Mouse (Mus musculus) adrenal gland, postnatal 36 days (tissue): ENCODE measurements around the gene Shisa8. TPM values are rescaled to one million over a fixed set of nuclear protein-coding genes. Genes with fewer than 3 reads are reported as not detected.

Experiments
- DNase-seq, 2 experiments: peaks; one replicate each; pipeline ENCODE4 v3.0.0; 2021; ENCODE audit warnings: mixed read lengths in 1 of 2
- total RNA-seq, 2 experiments: library from RNA; stranded (reverse); gene quantifications; 2 replicates each; pipeline ENCODE4 v1.2.3; 2021

Shisa8 gene
- total RNA-seq, 2 experiments from 2014 or later, result 0.46 to 0.73 TPM

- DNase-seq, result peak in 1 of 2 experiments; percentile 31
These were observed 11.3 kb upstream of the Shisa8 start, which contains the start of gene Tnfrsf13c for GRCm38 (mm10) chr15:82223657-82224601. Tnfrsf13c (minus strand) TSS chr15:82224369.

- no peak for DNase-seq
These were observed 10.6 kb upstream of the Shisa8 start for GRCm38 (mm10) chr15:82223251-82223650.

GRCm38 (mm10) chr15:82221104-82221860, 8.7 kb upstream of the Shisa8 start:
- no peak for DNase-seq

GRCm38 (mm10) chr15:82220003-82220675, 7.5 kb upstream of the Shisa8 start:
- DNase-seq, result no peak

DNA sequence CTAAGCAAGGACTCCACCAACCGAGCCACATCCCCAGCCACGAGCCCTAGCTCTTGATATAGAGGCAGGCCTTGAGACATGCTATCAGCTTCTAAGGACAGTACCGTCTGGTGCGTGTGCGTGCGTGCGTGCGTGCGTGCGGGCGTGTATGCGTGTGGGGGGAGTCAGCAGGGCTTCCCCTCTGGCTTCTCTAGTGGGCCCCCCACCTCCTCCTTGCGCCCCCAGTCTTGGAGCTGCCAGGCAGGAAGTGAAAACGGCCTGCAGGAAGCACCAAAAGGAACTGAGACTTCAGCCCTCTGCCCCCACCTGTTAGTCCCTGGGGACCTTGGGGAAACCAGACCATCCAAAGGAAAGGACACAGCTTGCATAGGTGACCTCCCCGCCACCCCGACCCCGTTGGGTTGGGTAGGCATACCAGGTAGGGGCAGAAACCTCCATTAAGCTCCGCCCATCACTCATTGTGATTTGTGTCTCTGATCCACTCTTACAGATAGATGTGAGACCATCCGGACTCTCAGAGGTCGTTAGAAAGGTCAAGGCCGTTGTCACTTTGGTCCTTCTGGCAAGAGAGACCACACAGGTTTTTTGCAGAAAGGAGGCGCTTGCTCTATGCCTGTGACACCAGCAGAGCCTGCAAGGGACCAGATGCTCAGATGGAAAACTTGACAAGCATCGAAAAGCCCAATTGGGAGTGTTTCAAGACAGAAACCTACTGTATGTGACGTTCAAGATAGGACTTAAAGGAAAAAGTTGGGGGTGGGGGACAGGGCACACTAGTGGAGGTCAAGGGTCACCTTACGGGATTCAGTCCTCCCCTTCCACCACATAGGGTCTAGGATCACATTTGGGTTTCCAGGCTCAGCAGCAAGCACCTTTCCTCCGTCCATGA, 6.4 kb upstream of the Shisa8 start:
- DNase-seq, result no peak

DNA sequence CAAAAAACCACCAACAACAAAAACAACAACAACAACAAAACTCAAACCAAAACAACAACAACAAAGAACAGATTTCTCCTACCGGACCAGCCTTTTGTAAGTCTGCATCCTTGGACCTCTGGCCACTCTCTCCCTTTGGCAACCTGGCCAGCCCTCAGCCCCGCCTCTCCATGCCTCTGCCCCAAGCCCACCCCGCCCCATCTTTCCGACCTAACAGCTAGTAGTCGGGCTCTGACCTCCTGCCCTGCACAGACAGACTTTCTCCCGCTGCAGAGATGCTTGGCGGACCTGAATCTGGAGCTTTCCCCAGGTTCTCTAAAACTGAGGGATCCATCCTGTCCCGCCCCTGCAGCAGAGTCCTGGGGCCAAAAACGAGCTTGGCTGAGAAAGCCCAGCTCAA, 5.4 kb upstream of the Shisa8 start:
- DNase-seq, result no peak

- DNase-seq, result no peak
These were observed 4.4 kb upstream of the Shisa8 start for GRCm38 (mm10) chr15:82217039-82217438.

DNA sequence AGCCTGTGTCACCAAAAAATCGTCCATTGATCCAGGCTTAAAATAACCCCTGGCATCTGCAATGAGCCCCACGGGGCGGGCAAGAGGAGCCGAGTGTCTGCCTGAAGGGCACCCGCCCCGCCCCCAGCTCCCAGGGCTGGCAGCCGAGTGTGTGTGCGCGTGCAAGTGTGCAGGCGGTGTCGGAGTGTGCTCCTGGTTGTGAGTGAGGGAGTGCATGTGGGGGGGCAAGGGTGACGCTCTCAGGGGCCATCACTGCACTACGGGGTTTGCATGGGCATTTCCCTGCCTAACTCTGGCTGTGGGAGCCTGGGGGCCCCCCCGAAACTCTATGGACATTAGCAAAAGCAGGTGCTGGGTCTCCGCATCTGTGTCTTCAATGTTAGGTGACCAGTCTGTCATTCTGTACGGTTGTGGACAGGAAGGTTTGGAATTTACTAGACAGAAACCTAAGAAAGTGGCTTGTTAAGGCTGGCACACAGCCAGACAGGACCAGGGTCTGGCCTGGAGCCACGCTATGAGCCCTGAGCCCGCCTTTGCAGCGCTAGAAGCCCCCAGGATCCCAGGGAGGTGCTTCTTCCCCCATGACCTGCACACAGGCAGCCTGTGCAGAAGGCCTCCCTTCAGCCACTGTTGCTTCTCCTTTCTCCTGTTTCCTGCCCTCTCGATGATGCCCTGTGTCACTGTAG, 3.7 kb upstream of the Shisa8 start:
- DNase-seq, result no peak

DNA sequence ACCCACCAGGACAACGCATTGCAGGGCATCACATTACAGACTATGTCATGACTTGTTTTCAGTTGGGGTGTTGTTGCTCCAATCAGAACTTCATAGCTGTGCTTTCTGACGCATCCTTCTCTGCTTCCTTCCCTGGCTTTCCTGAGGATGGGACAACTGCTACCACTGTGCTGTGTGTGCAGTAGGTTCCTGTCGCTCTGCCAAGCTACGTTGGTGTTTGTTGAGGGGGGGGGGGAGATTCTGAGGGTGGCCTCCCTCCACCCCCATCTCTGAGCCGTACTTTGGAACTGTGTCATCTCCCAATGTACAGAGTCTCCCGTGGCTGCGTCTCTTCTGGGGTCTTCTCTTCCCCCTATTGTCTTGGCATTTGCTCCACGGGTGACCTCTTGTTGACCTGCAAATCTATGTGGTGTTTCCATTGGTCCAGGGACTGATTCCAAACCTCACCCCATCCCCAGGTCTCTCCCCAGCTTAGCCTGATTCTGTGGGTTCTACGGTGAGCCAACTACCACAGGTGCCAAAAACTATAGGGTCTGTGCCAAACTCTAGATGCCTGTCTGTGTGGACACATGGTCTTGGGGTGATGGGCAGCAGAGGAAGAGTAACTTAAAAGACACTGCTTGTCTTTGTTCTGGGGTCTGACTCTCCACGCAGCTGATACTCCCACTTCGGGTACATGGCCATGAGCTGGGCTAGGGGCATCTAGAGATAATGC, 2.9 kb upstream of the Shisa8 start:
- no peak for DNase-seq

DNA sequence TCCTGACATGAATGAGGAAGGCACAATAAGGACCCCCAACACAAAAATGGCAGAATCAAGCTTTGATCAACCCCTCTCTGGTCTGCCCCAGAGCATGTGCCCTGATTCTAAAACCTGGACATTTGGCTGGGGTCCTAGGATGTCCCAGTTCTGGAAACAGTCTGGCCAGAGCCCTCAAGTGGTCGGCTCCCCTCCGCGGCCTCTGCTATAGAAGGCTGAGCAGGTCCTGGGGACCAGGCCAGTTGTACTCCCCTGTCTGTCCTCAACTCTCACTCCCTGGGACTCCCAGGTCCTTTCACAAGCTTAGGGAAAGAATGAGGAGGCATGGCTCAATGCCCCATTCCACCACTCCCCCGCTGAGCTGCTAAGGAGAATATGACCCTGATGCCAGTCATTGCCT, 607 bp upstream of the Shisa8 start:
- DNase-seq, result no peak

- DNase-seq, result peak; percentile 17 to 25
These were observed 484 bp downstream of the Shisa8 start for GRCm38 (mm10) chr15:82211911-82212751.

GRCm38 (mm10) chr15:82211281-82211680, 1.3 kb downstream of the Shisa8 start:
- DNase-seq, result no peak

DNA sequence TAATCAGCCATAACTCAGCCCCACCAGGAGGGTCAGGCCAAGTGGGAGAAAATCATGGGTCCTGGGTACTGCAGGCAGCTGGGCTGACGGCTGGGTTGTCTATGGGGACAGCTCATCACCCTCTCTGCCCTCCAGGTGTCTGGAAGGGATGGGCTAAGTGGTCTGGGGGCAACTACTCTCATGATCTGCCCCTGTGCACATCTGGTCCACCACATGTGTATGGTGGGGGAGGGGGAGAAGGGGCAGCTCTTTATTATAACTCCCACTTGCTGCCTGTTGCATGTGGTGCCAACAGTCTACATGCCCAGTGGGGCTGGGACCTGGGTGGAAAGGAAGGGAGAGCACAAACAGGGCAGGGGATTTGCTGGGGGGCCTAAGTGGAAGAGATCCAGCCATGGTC, 1.8 kb downstream of the Shisa8 start:
- no peak for DNase-seq

DNA sequence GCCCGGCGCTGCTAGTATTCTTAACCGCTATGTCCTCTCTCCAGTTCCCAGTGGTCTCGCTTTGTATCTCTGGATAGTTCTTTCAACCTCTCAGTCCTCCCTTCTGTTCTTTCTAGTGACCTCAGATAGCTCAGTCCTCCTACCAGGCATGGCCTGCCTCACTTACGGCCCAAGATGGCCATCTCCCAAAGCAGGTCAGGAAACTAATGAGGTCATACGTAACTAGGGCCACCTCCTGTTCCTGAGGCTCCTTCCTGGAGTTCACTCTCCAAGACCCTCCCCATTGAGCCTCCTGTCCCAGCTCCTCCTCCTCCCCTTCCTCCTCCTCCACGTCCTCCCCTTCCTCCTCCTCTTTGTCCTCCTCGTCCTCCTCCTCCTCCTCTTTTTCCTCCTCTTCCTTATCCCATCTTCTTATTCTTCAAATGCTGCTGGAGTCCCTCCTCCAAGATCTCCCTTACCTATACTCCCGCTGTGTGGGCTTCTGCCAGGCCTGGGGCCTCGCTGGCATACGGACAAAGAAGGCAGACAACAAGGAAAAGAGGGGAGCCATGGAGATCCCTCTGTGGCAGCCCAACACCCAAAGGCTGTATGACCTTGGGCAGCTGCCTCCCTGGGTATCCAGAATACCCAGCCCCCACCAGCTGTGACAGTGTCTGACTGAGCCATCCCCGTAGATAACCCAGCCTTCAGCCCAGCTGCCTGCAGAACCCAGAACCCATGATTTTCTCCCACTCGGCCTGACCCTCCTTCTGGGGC, 3.1 kb downstream of the Shisa8 start:
- DNase-seq, result no peak

DNA sequence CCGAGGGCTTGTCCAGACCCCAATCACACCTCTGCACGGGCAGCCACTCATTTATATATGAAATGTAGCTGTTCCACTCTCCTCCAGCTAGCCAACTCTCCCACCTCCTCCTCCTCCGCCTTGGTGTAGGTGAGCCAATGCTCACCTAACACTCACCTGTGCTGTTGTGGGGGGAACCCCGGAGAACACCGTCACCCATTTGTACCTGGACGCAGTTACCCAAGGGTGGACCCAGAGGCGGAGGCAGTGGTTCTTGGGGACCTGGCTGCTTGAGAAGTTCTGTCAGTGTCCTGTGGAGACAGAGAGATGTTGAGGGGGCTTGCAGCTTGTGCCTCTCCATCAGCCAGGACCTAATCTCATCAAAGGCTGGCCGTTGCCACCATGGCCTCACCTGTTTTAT, 4.3 kb downstream of the Shisa8 start:
- no peak for DNase-seq

- no peak for DNase-seq
These were observed 5.0 kb downstream of the Shisa8 start for GRCm38 (mm10) chr15:82207504-82208219.

DNA sequence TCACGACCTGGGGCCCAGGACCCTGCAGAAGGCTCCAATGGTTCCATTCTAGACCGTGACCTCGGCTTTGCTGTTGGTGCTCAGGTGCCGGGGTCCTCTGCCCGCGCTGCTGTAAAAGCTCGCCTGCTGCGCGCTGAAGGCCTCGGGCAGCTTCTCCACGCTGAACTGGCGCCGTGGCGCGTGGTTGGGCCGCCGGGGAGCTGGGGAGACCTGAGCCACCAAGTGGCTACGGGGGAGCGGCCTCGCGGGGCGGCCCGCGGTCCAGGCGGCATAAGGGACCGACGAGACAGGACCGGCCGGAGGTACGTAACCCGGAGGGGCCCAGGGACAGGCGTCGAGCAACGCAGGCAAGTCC, 5.5 kb downstream of the Shisa8 start:
- no peak for DNase-seq
